Mouse (Mus musculus): Measurements from ENCODE around the gene Sema3f. TPM values are rescaled to one million over a fixed set of nuclear protein-coding genes. Genes with fewer than 3 reads are reported as not detected.

Gene Sema3f
- polyA plus RNA-seq, 1 experiment = 29.1 TPM

GRCm38 (mm10) chr9:107735356-107736184, 25.3 kb upstream of the Sema3f start:
- Histone ChIP-seq H3K4me1 (ENCODE audit: control insufficient read depth, insufficient read depth, low read length) (no peaks in the 10 kb centered on the region), H3K4me3 (ENCODE audit: insufficient read depth, low read length) (no peak overlapping the region), H3K27ac (ENCODE audit: insufficient read depth, low read length) (no peak overlapping the region)
- TF ChIP-seq CTCF (IDR thresholded peaks at IDR 0.05; ENCODE audit: extremely low read depth, insufficient read depth, low read length) = no peak
- no peak for TF ChIP-seq POLR2A (IDR thresholded peaks at IDR 0.05; ENCODE audit: extremely low read depth, insufficient read depth, low read length)

- TF ChIP-seq CTCF (IDR thresholded peaks at IDR 0.05; ENCODE audit: extremely low read depth, insufficient read depth, low read length) = no peak
- TF ChIP-seq POLR2A (IDR thresholded peaks at IDR 0.05; ENCODE audit: extremely low read depth, insufficient read depth, low read length) = no peak
- H3K4me1 ChIP-seq (ENCODE audit: control insufficient read depth, insufficient read depth, low read length) = no peaks in the 10 kb centered on the region
- H3K27ac ChIP-seq (ENCODE audit: insufficient read depth, low read length) = no peak overlapping the region
- H3K4me3 ChIP-seq (ENCODE audit: insufficient read depth, low read length) = no peak overlapping the region
These were observed 24.3 kb upstream of the Sema3f start for GRCm38 (mm10) chr9:107734567-107734971.

GRCm38 (mm10) chr9:107729709-107730108, 19.4 kb upstream of the Sema3f start:
- Histone ChIP-seq H3K4me1 (ENCODE audit: control insufficient read depth, insufficient read depth, low read length) (no peaks in the 10 kb centered on the region), H3K27ac (ENCODE audit: insufficient read depth, low read length) (no peak overlapping the region), H3K4me3 (ENCODE audit: insufficient read depth, low read length) (no peak overlapping the region)
- TF ChIP-seq CTCF (IDR thresholded peaks at IDR 0.05; ENCODE audit: extremely low read depth, insufficient read depth, low read length) (no peak), POLR2A (IDR thresholded peaks at IDR 0.05; ENCODE audit: extremely low read depth, insufficient read depth, low read length) (no peak)

GRCm38 (mm10) chr9:107728919-107729670, 18.8 kb upstream of the Sema3f start:
- no peaks in the 10 kb centered on the region for H3K4me1 ChIP-seq (ENCODE audit: control insufficient read depth, insufficient read depth, low read length)
- no peak overlapping the region for H3K27ac ChIP-seq (ENCODE audit: insufficient read depth, low read length)
- H3K4me3 ChIP-seq (ENCODE audit: insufficient read depth, low read length) = no peak overlapping the region
- no peak for TF ChIP-seq CTCF (IDR thresholded peaks at IDR 0.05; ENCODE audit: extremely low read depth, insufficient read depth, low read length)
- no peak for TF ChIP-seq POLR2A (IDR thresholded peaks at IDR 0.05; ENCODE audit: extremely low read depth, insufficient read depth, low read length)

- no peak for TF ChIP-seq POLR2A (IDR thresholded peaks at IDR 0.05; ENCODE audit: extremely low read depth, insufficient read depth, low read length)
- no peak for TF ChIP-seq CTCF (IDR thresholded peaks at IDR 0.05; ENCODE audit: extremely low read depth, insufficient read depth, low read length)
- no peak overlapping the region for H3K4me3 ChIP-seq (ENCODE audit: insufficient read depth, low read length)
- no peaks in the 10 kb centered on the region for H3K4me1 ChIP-seq (ENCODE audit: control insufficient read depth, insufficient read depth, low read length)
- H3K27ac ChIP-seq (ENCODE audit: insufficient read depth, low read length) = no peak overlapping the region
These were observed 16.8 kb upstream of the Sema3f start for GRCm38 (mm10) chr9:107727041-107727440.

GRCm38 (mm10) chr9:107724796-107725195, 14.5 kb upstream of the Sema3f start:
- H3K4me3 ChIP-seq (ENCODE audit: insufficient read depth, low read length) = no peak overlapping the region
- H3K4me1 ChIP-seq (ENCODE audit: control insufficient read depth, insufficient read depth, low read length) = no peaks in the 10 kb centered on the region
- H3K27ac ChIP-seq (ENCODE audit: insufficient read depth, low read length) = no peak overlapping the region
- TF ChIP-seq POLR2A (IDR thresholded peaks at IDR 0.05; ENCODE audit: extremely low read depth, insufficient read depth, low read length) (no peak), CTCF (IDR thresholded peaks at IDR 0.05; ENCODE audit: extremely low read depth, insufficient read depth, low read length) (no peak)

GRCm38 (mm10) chr9:107723794-107724531, 13.7 kb upstream of the Sema3f start:
- TF ChIP-seq CTCF (IDR thresholded peaks at IDR 0.05; ENCODE audit: extremely low read depth, insufficient read depth, low read length) = no peak
- no peak for TF ChIP-seq POLR2A (IDR thresholded peaks at IDR 0.05; ENCODE audit: extremely low read depth, insufficient read depth, low read length)
- Histone ChIP-seq H3K4me1 (ENCODE audit: control insufficient read depth, insufficient read depth, low read length) (no peaks in the 10 kb centered on the region), H3K4me3 (ENCODE audit: insufficient read depth, low read length) (no peak overlapping the region), H3K27ac (ENCODE audit: insufficient read depth, low read length) (no peak overlapping the region)

- no peak overlapping the region for H3K4me3 ChIP-seq (ENCODE audit: insufficient read depth, low read length)
- no peak for TF ChIP-seq POLR2A (IDR thresholded peaks at IDR 0.05; ENCODE audit: extremely low read depth, insufficient read depth, low read length)
- no peak for TF ChIP-seq CTCF (IDR thresholded peaks at IDR 0.05; ENCODE audit: extremely low read depth, insufficient read depth, low read length)
- no peak overlapping the region for H3K27ac ChIP-seq (ENCODE audit: insufficient read depth, low read length)
- H3K4me1 ChIP-seq (ENCODE audit: control insufficient read depth, insufficient read depth, low read length) = no peaks in the 10 kb centered on the region
These were observed 13.0 kb upstream of the Sema3f start for GRCm38 (mm10) chr9:107723292-107723691.

GRCm38 (mm10) chr9:107718781-107719540, 8.7 kb upstream of the Sema3f start:
- H3K4me1 ChIP-seq (ENCODE audit: control insufficient read depth, insufficient read depth, low read length) = no peaks in the 10 kb centered on the region
- no peak overlapping the region for H3K27ac ChIP-seq (ENCODE audit: insufficient read depth, low read length)
- TF ChIP-seq POLR2A (IDR thresholded peaks at IDR 0.05; ENCODE audit: extremely low read depth, insufficient read depth, low read length) (no peak), CTCF (IDR thresholded peaks at IDR 0.05; ENCODE audit: extremely low read depth, insufficient read depth, low read length) (no peak)
- H3K4me3 ChIP-seq (ENCODE audit: insufficient read depth, low read length) = no peak overlapping the region

All from cortical plate, adult 2 months (tissue).